Mouse (Mus musculus) neural tube, embryonic 11.5 days (tissue): Measurements from ENCODE around the gene Pask. TPM values are rescaled to one million over a fixed set of nuclear protein-coding genes. Genes with fewer than 3 reads are reported as not detected.

Experiments
- ATAC-seq: fragments of 200-750 bp; cut with Nextera tagmentation; 2 replicates; pipeline ENCODE4 v1.8.0; 2017; ENCODE audit warnings: moderate number of reproducible peaks, mild to moderate bottlenecking, moderate TSS enrichment, moderate library complexity; ENCODE audit not compliant: insufficient read depth, low FRiP score, low TSS enrichment
- DNase-seq: peaks from one replicate; pipeline ENCODE4 v3.0.0-alpha.2; 2015; ENCODE audit warnings: low spot score
- H3K27ac ChIP-seq: fragments of 300-500 bp; sonication (generic); 2 replicates; pipeline ENCODE4 v1.5.1; 2014; ENCODE audit warnings: low read depth, mild to moderate bottlenecking, low read length
- H3K27me3 ChIP-seq: fragments of 300-500 bp; sonication (generic); 2 replicates; pipeline ENCODE4 v1.6.1; 2014; ENCODE audit warnings: mild to moderate bottlenecking, low read length, mixed read lengths; ENCODE audit not compliant: control insufficient read depth, insufficient read depth
- H3K36me3 ChIP-seq: fragments of 300-500 bp; sonication (generic); 2 replicates; pipeline ENCODE4 v1.6.1; 2014; ENCODE audit warnings: mild to moderate bottlenecking, low read length, moderate library complexity, mixed read lengths; ENCODE audit not compliant: control insufficient read depth, insufficient read depth
- H3K4me1 ChIP-seq: fragments of 300-500 bp; sonication (generic); 2 replicates; pipeline ENCODE4 v1.6.1; 2014; ENCODE audit warnings: low read length, mixed read lengths; ENCODE audit not compliant: control insufficient read depth, insufficient read depth
- H3K4me2 ChIP-seq: fragments of 300-500 bp; sonication (generic); 2 replicates; pipeline ENCODE4 v1.6.1; 2014; ENCODE audit warnings: low read depth, mild to moderate bottlenecking, moderate library complexity
- H3K4me3 ChIP-seq: fragments of 300-500 bp; sonication (generic); 2 replicates; pipeline ENCODE4 v1.5.1; 2014; ENCODE audit warnings: low read depth, low read length
- H3K9ac ChIP-seq: fragments of 300-500 bp; sonication (generic); 2 replicates; pipeline ENCODE4 v1.6.1; 2014; ENCODE audit warnings: mild to moderate bottlenecking, low read length
- H3K9me3 ChIP-seq: fragments of 300-500 bp; sonication (generic); 2 replicates; pipeline ENCODE4 v1.6.1; 2016; ENCODE audit warnings: low read length; ENCODE audit not compliant: control insufficient read depth
- WGBS: fragments of 180-500 bp; shearing (Covaris S2); extraction: QIAGEN DNeasy Blood & Tissue Kit; methylation state at CpG from one replicate; pipeline ENCODE4 v1.1.7; 2014; 5-methylcytosine and 5-hydroxymethylcytosine counted together
- microRNA-seq: library from miRNA; unstranded; fragments of <30 nt; microRNA quantifications from one replicate; pipeline ENCODE4, GENCODE M21; 2016
- polyA plus RNA-seq: library from polyadenylated mRNA; unstranded; fragments of >200 nt; fragmentation: Nextera tagmentation; extraction: Ambion mirVana; gene quantifications from 2 replicates; pipeline ENCODE4 v1.2.1, GENCODE M21; 2014

Pask gene
- polyA plus RNA-seq, 1 experiment from 2014 or later: 18.9 TPM

DNA sequence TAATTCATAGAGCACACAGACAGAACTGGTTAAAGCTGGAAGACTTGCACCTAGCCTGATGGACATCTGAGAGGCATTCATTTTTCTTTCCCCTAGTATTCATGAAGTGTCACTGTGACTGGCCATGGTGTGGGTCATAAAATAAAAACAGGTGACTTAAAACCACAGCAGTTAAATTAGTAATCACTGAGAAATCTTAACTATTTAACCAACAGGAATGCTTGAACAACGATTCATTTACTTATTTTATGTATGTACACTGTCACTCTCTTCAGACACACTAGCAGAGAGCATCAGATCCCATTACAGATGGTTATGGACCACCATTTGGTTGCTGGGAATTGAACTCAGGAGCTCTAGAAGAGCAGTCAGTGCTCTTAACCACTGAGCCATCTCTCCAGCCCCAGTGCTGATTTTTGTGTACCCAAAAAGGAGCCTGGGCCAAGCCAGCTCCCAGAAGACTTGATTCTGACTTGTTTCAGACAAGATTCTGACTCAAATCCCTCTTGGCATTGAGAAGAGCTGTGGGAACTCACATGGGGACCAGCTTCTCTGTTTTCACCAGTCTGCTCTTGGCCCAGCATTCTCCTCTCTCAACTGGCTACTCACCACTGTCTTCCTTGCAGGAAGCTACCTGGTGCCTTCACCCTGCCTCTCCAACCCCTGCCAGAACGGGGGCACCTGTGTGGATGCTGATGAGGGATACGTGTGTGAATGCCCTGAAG lies 72.6 kb downstream of the Pask start:
- no peak overlapping the region for H3K4me2 ChIP-seq
- no peaks in the 10 kb centered on the region for H3K27me3 ChIP-seq
- H3K4me3 ChIP-seq: no peak overlapping the region
- ATAC-seq (no peak), DNase-seq (no peak)
- H3K9me3 ChIP-seq: no peaks in the 10 kb centered on the region
- H3K4me1 ChIP-seq: no peaks in the 10 kb centered on the region
- no peak overlapping the region for H3K27ac ChIP-seq
- H3K36me3 ChIP-seq: no peaks in the 10 kb centered on the region
- WGBS: 79% methylated on average over 3 of the region's 3 CpGs
- no peak overlapping the region for H3K9ac ChIP-seq

DNA sequence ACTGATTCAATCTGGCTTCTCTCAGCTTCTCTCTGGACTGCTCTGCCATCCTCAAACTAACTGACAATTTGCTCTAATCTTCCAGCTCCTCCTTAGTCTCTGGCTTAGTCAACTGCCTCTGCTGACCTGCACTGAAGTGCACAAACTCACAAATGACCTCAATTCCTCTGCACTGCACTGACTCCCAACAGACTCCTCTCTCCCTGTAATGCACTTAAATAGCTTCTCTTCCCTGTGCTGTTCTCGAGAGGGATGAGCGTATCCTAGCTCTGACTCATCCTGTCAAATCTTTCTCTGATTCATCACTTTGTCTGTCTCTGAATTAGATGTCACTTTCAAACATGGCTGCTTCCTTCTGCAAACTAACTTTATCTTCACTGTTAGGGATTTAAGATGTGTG lies 75.0 kb downstream of the Pask start:
- DNase-seq (no peak), ATAC-seq (no peak)
- no peak overlapping the region for H3K4me2 ChIP-seq
- no peak overlapping the region for H3K9ac ChIP-seq
- no peaks in the 10 kb centered on the region for H3K27me3 ChIP-seq
- no peak overlapping the region for H3K4me3 ChIP-seq
- no peak overlapping the region for H3K27ac ChIP-seq
- WGBS: 87% methylated on average over 2 of the region's 2 CpGs
- no peaks in the 10 kb centered on the region for H3K9me3 ChIP-seq
- no peaks in the 10 kb centered on the region for H3K36me3 ChIP-seq
- no peaks in the 10 kb centered on the region for H3K4me1 ChIP-seq

DNA sequence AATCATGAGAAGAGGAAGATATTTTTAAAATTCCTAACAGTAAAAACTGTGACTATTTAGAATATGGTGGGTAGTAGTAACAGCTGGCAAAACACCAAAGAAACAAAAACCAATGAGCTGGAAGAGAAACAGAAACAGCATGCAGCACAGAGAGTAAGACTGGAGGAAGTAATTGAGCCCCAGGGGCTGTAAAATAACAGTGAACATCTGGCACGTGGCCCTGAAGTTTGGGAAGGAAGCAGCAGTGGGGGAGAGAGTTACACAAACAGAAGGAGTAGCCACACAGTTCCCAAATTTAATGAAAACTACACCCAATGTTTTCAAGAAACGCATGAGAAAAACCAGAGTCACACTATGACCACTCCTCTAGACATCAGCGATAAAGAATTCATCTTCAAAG lies 76.1 kb downstream of the Pask start:
- no peak overlapping the region for H3K27ac ChIP-seq
- ATAC-seq (no peak), DNase-seq (no peak)
- no peak overlapping the region for H3K4me3 ChIP-seq
- H3K9me3 ChIP-seq: no peaks in the 10 kb centered on the region
- H3K27me3 ChIP-seq: no peaks in the 10 kb centered on the region
- WGBS: 40% methylated on average over 3 of the region's 3 CpGs
- no peaks in the 10 kb centered on the region for H3K4me1 ChIP-seq
- H3K4me2 ChIP-seq: no peak overlapping the region
- no peak overlapping the region for H3K9ac ChIP-seq
- no peaks in the 10 kb centered on the region; the same call in 1 of the 2 replicates for H3K36me3 ChIP-seq

Small RNA genes within 50 kb of the gene (microRNA-seq; reads per million reads assigned to microRNA genes)
- gene Mir6345 (not detected), gene Mir6901 (not detected), gene Mir6902 (not detected)

Other genes starting within 250 kb of the Pask start
- gene Kif1a, start 241.5 kb downstream of the Pask start, polyA plus RNA-seq: 58.0 and 73.8 TPM in 2 replicates
- gene Agxt, start 208.2 kb downstream of the Pask start, polyA plus RNA-seq: not detected in 2 replicates
- gene 2310007B03Rik, start 182.5 kb downstream of the Pask start, polyA plus RNA-seq: 0.57 TPM in 1 of 2 replicates, not detected in the other
- 0.12 and 0.15 TPM in 2 replicates for gene Crocc2, start 174.8 kb downstream of the Pask start, polyA plus RNA-seq
- 5.3 and 6.6 TPM in 2 replicates for gene Sned1, start 107.6 kb downstream of the Pask start, polyA plus RNA-seq
- gene Mterf4, start 37.6 kb downstream of the Pask start, polyA plus RNA-seq: 34.5 and 38.5 TPM in 2 replicates
- gene Ppp1r7, start 628 bp downstream of the Pask start, polyA plus RNA-seq: 78.2 and 79.0 TPM in 2 replicates
- 0.23 and 0.32 TPM in 2 replicates for gene Ano7, start 30.4 kb upstream of the Pask start, polyA plus RNA-seq
- gene Hdlbp, start 135.3 kb upstream of the Pask start, polyA plus RNA-seq: 95.7 and 98.2 TPM in 2 replicates
- gene Farp2, start 168.6 kb upstream of the Pask start, polyA plus RNA-seq: 6.0 TPM in 2 replicates